Mouse (Mus musculus) CD4-positive helper T cell, adult 2 months (primary cell): ENCODE data around the gene Clec4a3.
"Not testable (repeated sequence)": the region's sequence is repeated elsewhere in the genome, so short reads cannot be mapped to it uniquely, and the experiment has no call there.

Source experiments
- DNase-seq: peaks from one replicate; pipeline ENCODE4 v3.0.0-alpha.2; 2012; ENCODE audit warnings: low read depth, missing footprints, low spot score

The Clec4a3 gene

GRCm38 (mm10) chr6:122952401-122952800 lies at the start of gene Clec4a3:
Gene Clec4a3 (plus strand): TSS chr6:122952515.
- no peak for DNase-seq

GRCm38 (mm10) chr6:122919922-122920321 lies 32.4 kb upstream of the Clec4a3 start:
- DNase-seq = no peak

- no peak for DNase-seq
These were observed 30.9 kb upstream of the Clec4a3 start, which contains the start of gene Clec4a1 for GRCm38 (mm10) chr6:122921451-122921850. Gene Clec4a1 (plus strand): TSS chr6:122921848.

GRCm38 (mm10) chr6:122934845-122935244 lies 17.5 kb upstream of the Clec4a3 start:
- DNase-seq = no peak

- no peak for DNase-seq
These were observed 12.7 kb upstream of the Clec4a3 start for GRCm38 (mm10) chr6:122939618-122940017.

- no peak for DNase-seq
These were observed 5.6 kb upstream of the Clec4a3 start for GRCm38 (mm10) chr6:122946760-122947159.

- DNase-seq = no peak
These were observed 12.2 kb downstream of the Clec4a3 start for GRCm38 (mm10) chr6:122964562-122964961.

- no peak for DNase-seq
These were observed 16.7 kb downstream of the Clec4a3 start for GRCm38 (mm10) chr6:122969048-122969447.

GRCm38 (mm10) chr6:122989876-122990437 lies 37.6 kb downstream of the Clec4a3 start, which contains the start of gene Clec4a4:
Gene Clec4a4 (plus strand): TSS chr6:122990367.
- DNase-seq = no peak

- DNase-seq = not testable (repeated sequence)
These were observed 52.4 kb downstream of the Clec4a3 start for GRCm38 (mm10) chr6:123004696-123005095.

GRCm38 (mm10) chr6:123005591-123005990 lies 53.3 kb downstream of the Clec4a3 start:
- no peak for DNase-seq
